Mouse (Mus musculus): Measurements from ENCODE around the gene Map3k21. TPM values are rescaled to one million over a fixed set of nuclear protein-coding genes. Genes with fewer than 3 reads are reported as not detected.

Gene Map3k21
- 0.82 TPM for polyA plus RNA-seq (2014; fragmentation: Illumina TruSeq; extraction: RNeasy Lipid Tissue Mini Kit (QIAGEN cat#74804); ENCODE audit: low read depth, low replicate concordance)

DNA sequence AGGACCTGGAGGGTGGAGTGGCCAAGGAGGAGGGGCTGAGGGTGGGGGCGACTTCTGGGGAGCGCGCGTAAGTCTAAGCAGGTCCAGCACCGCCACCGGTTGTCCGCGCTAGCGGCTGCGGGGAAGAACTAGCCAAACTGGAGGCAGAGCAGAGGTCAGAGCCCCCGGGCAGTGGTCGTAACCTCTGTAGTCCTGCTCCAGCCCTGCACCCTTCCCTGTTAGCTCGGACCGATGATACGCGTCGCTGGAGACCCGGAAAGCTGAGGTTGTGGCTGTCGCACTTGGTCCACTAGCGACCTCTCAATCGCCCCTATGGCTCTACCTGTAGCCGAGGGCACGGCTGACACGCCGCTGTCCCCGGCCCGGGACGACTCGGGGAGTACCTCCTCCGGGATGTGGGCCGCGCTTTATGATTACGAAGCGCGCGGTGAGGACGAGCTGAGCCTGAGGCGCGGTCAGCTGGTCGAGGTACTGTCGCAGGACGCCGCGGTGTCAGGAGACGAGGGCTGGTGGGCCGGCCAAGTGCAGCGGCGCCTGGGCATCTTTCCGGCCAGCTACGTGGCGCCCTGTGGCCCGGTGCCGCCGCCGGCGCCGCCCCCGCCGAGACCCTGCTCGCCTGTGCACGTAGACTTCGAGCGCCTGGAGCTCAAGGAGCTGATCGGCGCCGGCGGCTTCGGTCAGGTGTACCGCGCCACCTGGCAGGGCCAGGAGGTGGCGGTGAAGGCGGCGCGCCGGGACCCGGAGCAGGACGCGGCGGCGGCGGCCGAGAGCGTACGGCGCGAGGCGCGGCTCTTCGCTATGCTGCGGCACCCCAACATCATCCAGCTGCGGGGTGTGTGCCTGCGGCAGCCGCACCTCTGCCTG, at the start of gene Map3k21:
Map3k21 (plus strand) TSS at position 86 of the 864 bp plus-strand sequence.

DNA sequence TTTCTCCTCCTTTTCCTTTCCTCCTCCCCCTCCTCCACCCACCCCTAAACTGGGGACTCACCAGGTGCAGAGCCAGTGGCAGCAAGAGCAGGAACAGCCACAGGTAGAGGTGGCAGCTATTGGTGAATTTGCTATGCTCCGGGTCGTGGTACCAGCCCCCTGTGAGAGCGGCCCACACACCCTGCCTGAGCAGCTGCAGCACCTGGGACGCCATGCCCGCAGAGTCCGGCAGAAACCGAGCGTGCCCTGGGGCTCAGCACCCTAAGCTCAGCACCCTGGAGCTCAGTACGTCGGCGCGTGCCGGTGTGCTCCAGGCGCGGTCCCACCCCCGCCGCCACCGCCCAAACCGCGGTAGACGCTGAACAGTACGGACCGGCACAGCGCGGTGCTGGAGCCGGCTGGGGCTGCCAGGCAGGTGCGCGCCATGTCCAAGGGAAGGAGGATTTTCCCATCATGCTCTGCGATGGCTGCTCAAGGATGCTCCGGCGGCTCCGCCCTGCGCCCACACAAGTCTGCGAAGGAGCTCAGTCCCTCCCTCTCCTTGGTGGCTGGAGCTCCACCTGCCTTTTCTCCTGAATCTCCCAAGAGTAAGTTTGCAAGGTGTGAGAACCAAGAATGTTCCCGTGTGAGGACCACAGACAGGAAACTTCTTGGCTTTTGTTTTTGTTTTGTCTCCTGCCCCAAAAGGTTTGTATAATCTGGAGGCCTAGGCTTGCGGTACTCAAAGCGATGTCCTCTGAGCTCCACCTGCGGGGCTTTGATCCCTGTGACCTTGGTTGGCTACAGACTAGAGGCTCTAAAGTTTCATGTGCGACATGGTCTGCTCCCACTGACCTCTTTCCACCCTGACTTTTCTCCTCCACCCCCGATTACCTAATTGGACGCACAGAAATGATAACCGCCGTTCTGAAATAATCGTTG, 12.1 kb upstream of the Map3k21 start, which contains the start of gene Pcnx2:
Pcnx2 (minus strand) TSS at position 450 of the 921 bp plus-strand sequence.

DNA sequence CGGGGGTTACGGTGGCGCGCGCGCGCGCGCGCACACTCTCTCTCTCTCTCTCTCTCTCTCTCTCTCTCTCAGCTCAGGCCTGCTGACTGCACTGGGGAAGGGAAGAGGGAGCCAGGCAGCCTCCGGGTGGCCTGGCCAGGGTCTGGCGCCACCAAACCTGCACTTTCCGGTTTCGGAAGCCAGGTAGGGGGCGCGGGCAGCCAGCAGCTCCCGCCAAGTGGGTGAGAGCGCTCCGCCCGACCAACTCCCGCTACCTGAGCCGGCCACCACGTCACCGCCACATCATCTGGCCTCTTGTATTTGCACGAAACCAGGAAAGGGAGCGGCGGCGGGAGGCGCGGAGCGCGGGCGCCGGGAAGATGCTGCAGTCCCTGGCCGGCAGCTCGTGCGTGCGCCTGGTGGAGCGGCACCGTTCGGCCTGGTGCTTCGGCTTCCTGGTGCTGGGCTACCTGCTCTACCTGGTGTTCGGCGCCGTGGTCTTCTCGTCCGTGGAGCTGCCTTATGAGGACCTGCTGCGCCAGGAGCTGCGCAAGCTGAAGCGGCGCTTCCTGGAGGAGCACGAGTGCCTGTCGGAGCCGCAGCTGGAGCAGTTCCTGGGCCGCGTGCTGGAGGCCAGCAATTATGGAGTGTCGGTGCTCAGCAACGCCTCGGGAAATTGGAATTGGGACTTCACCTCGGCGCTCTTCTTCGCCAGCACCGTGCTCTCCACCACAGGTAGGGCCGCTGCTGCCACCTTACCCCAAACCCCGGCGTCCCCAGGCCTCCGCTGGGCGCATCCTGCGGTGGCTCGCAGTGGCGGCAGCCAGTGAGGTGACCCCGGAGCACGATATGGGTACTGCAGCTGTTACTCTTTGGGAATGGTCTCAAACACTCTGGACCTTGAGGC, 85.1 kb downstream of the Map3k21 start, which contains the start of gene Kcnk1:
Kcnk1 (plus strand) TSS at position 70 of the 886 bp plus-strand sequence.

Other genes starting within 250 kb of the Map3k21 start
- gene Map10, start 240.6 kb upstream of the Map3k21 start, polyA plus RNA-seq (2014; fragmentation: Illumina TruSeq; extraction: RNeasy Lipid Tissue Mini Kit (QIAGEN cat#74804); ENCODE audit: low read depth, low replicate concordance) = 4.8 TPM
- gene Ntpcr, start 180.5 kb upstream of the Map3k21 start, polyA plus RNA-seq (2014; fragmentation: Illumina TruSeq; extraction: RNeasy Lipid Tissue Mini Kit (QIAGEN cat#74804); ENCODE audit: low read depth, low replicate concordance) = 9.4 TPM
- not detected for gene Pcnx2, start 12.1 kb upstream of the Map3k21 start, polyA plus RNA-seq (2014; fragmentation: Illumina TruSeq; extraction: RNeasy Lipid Tissue Mini Kit (QIAGEN cat#74804); ENCODE audit: low read depth, low replicate concordance)
- gene Kcnk1, start 84.7 kb downstream of the Map3k21 start, polyA plus RNA-seq (2014; fragmentation: Illumina TruSeq; extraction: RNeasy Lipid Tissue Mini Kit (QIAGEN cat#74804); ENCODE audit: low read depth, low replicate concordance) = 7.4 TPM